Mouse (Mus musculus) cerebellum, adult 9-11 months (tissue): ENCODE measurements at regions not wholly inside any gene's neighbourhood (a gene's known extent, or its start where the extent isn't known, plus 50 kb on each side); places are given as distances from the start of the nearest gene placed in this dataset.

Experiments used
- DNase-seq: peaks from one replicate; pipeline ENCODE4 v3.0.0; 2022

DNA sequence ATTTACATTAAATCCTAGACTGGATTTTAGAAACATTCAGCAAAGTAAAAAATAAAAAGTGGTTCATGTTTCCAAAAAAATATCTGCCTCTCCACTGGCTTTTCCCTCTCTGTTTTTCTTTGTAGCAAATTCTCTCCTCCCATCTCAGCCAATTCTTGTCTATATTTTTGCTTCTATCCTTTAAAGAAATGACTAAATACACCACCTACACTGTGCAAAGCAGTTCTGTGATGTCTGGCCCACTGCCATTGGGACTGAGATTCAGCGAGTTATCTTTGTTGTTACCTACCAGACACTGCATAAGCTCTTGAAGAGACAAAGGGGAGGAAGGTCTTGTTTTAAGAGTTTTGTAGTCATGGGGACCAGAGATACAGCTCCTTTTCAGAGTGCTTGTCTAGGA is 835.8 kb upstream of the Klhl29 start:
- no peak for DNase-seq

DNA sequence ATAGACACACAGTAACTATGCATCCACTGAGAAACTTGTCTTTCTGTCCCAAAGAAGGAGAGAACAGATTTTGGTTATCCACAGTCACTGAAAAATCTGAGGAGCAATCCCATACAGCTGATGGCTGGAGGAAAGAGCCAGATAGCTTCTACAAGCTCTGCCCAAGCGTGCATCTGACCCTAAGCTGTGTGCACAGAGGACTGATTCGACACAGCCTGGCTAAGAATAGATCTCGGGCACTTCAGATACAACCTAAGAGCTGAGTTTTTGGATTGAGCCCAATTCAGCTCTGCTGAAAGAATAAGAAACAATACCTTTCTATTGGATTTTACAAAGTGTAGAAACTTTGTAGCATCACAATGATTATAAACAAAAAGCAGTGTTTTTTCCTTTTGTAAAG is 813.8 kb upstream of the Klhl29 start:
- DNase-seq, result no peak

DNA sequence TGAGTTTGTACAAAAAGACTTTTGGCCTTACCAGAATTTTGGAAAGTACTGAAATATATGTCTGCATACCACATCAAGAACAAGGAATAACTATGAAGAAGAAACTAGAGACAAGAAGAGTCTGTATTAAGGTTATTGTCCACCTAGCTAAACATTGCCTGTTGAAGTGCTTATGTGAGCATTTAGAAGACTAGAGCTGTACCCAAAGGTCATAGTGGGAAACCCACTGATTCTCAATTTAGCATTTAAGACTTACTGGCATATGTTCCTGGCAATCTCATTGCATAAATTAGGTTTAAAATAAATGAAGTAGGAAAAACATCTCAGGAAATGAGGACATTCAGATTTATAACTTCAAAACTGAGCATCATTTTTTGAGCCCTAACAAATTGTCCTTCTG is 793.3 kb upstream of the Klhl29 start:
- DNase-seq, result no peak

DNA sequence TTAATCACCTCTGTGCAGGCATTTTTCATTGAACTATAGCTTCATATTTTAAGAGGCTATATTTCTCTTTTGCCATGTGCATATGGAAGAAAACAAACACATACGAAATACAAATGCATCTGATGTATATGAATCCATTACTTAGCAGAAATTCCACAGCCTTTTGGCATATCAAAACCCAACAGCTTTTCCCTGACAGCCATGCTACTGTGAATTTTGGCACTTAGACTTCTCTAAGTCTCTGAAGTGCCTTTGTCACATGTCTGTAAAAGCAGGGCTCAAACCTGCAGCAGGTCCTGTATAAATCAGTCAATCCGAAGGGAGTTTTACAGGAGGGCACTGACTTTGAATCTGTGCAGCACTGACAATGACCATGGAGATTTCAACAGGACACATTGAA is 778.8 kb upstream of the Klhl29 start:
- DNase-seq, result no peak

DNA sequence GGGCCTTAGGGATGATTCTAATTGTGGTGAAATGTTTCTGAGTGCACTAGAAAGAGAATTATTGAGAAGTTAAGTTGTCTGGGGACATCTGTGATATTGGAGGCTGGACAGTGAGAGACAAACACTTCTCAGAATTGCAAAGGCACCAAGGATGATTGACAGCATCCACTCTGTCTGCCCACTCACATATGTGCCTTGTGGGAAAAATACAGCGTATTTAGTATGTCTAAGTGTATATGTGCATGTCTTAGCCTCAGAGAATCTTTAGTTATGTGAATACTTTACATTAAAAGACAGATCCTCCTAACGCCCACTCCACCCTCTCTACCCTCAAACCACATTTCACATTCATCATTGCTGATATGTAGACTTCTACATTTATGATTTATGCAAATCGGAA is 776.0 kb upstream of the Klhl29 start:
- DNase-seq, result no peak

DNA sequence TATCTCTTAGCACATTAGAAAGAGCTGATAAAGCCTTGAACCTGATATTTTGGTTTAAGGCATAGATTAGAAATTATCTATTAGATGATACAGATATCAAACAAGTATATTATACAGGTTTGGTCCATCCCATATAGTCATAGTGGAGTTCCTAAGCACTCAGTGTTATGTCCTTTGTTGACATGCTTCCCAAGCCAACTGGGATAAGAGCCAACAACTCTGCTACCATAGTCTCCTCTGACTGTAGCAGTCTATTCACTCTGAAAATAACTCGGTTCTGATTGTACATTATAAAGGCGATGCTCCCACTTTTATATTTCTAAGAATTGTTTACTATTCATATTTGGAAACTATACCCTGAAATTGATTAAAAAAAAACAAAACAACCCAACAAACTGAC is 757.0 kb upstream of the Klhl29 start:
- DNase-seq, result no peak

DNA sequence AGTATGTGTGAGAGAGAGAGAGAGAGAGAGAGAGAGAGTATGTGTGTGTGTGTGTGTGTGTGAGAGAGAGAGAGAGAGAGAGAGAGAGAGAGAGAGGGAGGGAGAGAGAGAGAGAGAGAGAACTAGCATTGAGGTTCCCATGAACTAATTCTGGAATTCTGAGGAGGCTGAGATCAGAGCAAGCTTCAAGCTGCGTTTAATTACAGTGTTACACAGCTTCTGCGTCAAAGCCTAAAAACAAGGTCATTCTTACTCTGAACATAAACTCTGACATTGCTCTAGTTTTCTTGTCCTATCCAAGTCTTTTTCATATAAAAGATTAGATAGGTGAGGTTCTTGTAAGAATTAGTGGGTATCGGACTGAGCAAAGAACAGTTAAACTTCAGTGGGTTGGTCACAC is 744.1 kb upstream of the Klhl29 start:
- DNase-seq, result no peak

DNA sequence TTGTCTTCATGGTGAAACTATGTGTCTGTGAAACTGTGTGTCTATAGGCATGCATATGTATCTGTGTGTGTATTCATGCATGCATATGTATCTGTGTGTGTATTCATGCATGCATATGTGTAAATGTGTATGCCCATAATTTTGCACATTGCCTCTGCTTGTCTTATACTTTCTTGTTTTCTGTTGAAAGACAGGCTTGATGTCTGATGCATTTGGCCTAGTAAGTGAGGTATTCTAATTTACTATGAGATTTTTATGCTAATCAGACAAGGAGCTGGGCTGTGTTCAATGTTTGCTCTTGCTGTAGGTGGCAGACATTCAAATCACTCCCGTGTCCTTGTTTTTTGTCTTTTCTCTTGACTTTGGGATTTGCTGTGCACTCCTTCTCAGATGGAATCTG is 739.8 kb upstream of the Klhl29 start:
- DNase-seq, result no peak

DNA sequence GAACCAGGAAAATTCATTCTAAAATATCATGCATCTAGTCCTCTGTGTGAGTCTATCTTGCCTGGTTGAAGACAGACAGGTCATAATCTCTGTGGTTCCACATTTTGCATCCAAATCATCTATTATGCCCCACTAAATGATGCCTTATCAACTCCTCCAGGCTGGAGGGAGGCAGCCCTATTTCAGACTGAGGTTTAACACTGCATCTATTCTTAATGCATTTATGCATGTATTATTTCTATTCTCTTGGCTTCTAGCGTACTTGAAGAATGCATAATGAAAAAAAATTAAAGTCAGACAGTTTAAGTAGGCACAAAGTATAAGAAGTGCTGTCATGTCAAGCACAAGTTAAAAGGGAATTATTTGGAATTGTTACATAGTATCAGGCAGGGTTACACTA is 721.8 kb upstream of the Klhl29 start:
- DNase-seq, result no peak

DNA sequence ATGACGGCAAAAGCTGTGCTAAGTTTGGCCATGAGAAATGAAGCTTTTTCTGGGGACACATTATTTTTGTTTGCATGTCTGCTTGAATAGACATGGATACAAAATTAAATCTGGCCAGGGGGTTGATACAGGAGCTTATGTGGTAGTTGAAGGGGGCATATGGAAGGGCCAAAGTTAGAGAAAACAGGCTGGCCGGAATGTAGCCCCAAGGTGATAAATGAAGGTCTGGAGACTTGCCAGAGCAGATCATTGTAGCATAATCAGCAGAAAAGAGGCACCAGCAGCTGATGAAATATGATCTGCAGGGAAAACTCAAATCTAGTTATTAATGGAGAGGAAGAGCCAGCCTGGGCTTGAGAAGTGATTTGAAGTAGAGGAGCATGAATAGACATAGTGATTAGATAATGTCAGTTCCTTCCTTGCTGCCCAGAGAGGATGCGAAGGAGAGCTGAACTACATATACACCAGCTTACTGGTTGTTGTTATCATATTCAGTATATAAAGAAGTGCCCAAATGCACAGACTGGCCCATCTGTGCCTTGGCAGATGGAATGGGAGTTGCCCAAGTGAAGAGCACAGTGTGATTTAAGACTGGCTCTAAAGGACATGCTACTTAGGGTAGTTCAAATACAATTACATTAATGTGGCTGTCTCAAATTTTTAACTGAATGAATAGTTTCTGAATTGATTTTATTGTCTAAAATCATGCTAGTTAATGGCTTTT is 712.3 kb upstream of the Klhl29 start:
- peak; percentile 43 for DNase-seq

DNA sequence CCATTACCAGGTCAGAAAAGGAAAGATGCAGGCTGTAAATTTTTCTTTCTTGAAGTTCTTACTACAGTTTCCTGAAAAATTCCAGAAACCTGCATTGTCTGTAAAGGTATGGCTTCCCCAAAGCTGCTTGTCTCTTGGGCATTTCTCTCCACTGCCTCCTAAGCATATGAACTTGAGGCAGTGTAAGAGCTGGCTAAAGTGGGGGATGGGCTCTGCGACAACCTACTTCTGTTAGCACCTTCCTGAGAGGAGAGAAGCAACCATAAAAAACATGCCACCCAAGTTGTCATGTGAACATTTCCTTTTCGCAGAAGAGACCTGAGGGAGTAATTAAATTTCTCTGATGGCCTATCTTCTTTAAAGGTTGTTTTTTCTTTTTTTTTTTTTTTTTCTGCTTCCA is 711.6 kb upstream of the Klhl29 start:
- DNase-seq, result no peak

DNA sequence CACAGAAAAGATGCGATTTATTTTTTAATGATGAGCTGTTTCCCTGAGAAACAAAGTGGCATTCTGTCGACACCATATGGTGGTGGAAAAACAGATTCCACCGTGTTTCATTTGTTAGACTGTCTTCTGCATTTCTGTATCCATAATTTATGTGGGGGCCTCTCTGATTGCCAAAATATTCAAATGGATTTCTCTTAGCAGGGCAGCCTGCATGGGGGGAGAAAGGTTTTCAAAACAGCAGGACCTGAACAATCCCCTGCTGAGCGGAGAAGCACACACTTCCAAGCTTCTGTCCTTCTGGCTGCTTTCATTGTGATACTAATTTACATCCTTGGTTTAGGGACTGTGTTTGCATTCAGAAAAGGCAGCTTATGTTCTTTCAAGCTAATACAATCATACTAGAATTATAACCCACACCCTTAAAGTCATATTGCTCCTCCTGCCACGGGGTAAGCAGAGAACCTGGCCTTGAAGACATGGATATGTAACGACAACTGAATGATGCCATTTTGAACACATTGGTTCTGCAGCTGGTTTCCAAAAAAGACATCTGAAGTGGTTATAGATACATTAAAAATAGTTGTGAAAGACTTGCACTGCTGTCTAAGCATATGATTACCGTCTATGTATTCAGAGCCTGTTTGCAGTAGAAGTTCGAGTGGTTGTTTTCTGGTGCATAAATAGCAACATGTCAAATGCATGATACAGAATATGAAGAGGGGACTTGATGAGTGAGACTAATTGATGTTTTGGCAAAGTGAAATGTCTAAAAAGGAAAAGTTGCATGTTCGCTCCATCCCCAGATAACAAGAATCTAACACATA is 671.6 kb upstream of the Klhl29 start:
- peak; percentile 86 for DNase-seq

DNA sequence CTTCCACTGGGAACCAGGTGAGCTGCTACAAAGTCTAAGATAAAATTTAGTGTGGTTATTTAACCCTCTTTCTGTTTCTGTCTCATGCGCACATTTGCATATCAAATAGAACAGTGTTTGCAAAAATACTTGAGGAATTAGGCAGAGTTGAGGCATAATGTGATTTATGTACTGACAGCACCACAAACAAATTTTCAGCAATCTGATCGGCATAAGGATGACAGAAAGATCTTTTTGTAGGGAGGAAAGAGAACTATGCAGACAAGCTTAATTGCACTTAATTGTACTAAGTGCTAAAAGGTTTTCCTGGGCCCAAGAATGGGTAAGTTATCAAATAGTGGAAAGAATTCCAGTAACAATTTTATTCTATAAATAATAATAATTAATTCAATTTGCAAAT is 670.6 kb upstream of the Klhl29 start:
- DNase-seq, result no peak

DNA sequence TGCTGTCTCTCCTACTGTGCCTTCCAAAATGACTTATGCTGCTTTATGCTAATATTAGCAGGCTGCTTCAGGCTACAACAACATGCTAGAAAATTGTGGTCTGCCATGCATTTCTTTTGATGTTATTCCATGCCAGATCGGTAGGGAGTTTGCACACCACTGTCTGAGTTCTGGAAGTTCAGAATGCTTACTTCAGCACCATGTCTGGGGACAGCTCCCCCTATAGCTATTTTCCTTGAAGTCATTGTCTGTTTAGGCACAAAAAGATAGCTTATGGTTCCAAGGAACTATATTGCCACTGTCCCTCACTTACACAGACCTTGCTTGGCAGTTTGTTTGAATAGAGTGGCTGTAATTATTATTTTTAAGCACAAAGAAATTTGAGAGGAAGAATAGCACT is 666.8 kb upstream of the Klhl29 start:
- no peak for DNase-seq

DNA sequence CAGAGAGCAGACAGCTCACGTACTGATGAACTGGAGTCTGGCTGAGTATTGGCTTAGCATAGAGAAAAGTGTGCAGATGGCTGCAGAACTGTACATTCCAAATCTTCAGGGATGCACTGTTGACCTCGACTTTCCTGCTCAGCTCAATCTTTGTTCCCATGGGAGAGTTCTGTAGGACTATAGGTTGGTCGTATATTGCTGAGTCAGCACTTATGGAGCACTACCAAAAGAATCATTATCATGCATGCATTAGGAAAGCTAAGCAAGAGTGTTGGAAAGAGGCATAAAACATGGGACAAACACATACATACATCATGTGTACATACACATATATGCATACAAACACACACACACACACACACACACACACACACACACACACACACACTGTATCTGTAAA is 648.6 kb upstream of the Klhl29 start:
- DNase-seq, result no peak

DNA sequence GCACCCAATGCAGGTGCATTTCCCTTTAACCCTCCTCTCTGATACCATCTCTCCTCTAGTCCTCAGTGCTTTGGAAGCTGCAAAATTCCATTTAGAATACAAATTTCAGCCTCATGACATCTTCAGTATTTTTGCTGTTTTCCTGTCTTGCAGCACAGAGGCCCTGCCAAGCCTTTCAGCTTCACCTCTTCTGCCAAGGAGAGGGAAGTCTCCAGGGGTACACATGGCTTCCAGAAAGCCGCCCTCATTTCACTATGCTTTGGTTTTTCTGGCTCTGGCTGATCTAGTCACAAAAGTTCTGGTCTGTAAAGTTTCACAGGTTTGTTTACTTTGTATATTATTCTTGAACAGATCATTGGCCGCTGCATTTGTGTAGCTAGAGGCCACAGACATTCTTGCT is 647.0 kb upstream of the Klhl29 start:
- no peak for DNase-seq

DNA sequence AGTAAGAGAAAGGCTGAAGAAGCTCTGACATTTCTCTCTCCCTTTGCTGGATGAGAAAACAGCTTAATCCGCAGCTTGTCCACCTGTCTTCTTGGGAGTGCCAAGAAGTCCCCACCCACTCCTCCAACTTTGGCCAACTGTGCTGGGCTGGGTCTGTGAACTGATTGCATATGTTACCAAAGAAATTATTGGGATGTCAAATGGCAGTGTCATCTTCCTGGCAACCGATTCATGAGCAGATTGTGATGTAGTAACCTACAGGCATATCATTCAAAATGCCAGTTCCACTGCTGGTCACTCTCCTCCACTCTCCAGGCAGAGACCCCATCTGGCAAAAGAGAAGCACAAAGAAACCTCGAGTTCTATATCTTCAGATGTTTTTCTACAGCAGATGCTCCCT is 625.5 kb upstream of the Klhl29 start:
- DNase-seq, result peak; percentile 31

DNA sequence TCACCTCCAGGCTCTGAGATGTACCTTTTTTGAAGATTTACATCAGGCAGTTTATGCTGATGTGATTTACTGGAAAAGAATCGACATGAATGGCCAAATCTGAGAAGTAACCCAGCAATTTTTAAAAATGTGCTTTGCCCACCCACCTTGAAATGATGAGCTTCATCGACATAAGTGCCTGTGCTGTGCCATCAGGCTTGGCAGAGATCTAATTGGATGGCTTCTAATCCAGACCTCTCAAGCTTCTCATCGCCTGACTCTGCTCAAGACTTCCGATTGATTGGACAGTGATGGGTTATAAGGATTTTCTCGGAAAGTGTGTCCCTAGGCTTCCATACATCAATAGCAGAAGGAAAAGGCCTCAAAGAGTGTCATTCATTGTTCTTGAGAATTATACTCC is 621.9 kb upstream of the Klhl29 start:
- DNase-seq, result no peak

DNA sequence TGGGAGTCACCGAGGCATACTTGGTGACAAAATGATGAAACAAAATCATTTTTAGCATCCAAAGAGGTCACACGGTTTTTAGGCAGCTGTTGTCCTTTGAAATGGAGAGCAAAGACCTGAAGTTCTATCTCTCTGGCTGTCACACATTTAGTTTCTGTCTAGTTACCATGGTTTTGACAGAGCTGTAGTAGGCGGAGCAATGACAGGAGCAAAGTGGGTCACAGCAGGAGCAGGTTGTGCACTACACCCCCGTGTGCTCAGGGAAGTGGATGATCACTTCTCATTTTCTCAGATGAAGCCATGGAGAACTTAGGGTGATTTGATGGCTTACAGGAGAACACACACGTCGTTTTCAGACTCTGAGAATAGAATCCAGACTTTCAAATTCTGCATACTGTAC is 621.2 kb upstream of the Klhl29 start:
- DNase-seq, result no peak

DNA sequence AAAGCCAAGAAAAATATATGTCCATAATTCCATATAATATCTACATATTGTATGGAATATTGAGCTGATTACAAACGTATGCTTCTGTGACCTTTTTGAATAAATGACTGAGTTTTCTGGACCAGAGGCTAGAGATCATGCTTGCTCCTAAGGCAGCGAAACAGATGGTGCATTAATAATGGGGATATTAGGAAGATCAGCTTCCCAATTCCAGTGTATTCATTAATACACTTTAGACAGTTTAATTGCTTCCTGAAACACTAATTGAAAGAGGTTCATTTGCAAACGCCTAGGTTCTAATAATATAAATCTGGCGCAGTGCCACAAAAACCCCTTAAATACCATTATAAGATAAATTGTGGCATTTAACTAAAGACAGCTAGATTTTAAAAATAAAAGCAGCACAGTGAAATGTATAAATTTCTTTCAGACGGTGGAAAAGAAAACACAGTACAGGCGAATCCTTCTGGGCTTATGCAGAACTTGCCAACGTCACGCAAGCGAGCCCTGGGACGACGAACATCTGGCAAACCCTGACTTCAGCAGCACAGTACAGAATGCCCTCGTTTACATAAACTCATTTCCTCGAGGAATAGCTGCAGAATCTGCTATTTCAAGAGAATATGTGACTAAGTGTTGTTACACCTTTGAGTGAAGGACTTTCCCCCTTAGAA is 608.6 kb upstream of the Klhl29 start:
- no peak for DNase-seq

DNA sequence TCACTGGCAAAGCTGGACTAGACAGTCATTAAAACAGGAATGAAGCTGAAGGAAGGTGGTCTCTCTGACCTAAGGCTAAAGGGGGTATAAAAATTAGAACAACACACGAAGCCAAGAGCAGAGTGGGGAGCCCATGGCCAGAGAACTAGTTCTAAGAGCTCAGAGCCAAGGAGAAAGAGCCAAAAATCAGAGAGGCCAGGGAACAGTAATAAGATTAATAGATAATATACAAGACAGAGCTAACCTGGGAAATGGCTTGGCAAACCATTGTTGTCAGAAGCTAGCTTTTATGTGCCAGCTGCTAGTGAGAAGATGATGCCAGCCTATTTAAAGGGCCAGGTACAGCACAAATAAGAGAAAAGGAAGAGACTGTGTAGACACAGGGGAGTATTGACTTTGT is 606.6 kb upstream of the Klhl29 start:
- no peak for DNase-seq

DNA sequence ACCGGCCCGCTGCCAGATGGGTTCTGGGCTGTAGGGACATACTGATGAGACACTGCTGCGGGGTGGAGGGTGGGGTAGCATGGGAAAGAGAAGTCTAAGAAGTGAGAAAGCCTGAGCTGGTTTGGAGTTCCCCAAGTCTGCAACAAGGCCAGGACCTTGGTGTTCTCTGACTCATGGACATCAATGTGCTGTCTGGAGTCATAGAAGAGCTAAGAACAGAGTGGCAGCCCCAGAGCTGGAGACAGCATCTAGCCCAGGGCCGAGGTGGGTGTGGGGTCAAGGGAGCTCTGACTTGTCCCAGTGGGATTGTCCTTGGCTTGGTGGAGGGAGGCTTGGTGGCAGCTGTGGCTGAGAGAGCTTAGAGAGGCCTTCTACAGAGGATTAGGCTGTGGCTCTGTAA is 600.4 kb upstream of the Klhl29 start:
- DNase-seq, result no peak

DNA sequence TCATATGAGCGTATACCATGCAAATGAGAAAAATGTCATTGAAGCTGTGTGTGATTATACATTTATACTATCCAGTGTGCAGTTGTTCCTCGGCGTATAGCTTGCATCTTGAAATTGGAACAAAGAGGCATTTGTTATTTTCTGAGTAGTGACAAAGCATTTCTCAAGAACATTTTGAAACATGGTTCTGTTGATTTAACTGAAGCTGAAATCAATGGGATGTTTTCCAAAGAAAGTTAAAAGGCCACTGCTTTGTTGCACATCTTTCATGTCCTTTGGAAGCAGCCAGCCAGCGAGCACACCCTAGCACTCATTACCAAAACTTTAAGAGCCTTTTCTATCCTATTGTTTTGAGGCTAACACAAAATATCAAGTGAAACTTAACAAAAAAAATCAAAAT is 594.1 kb upstream of the Klhl29 start:
- DNase-seq, result no peak

DNA sequence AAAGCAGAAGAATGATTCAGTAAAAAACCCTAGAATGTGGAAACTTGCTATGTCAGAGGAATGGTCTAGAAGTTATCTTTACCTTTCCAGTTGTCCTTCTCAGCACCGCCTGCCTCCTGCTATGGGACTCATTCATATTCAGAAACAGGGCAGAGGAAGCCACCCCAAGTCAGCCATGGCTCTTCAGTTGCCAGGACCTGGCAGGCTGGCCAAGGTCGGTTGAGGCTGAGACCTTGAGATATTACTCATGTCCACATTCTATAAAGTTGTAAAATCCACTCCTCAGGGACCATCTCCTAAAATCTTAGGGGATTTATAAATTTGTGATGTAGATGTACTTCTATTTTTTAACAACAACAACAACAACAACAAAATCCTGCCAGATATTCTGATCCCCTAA is 580.7 kb upstream of the Klhl29 start:
- no peak for DNase-seq
